Mouse (Mus musculus) megakaryocyte, embryonic 14.5 days (primary cell): ENCODE results near the gene Tas1r1.

Experiments used
- FLI1 ChIP-seq: IDR thresholded peaks from 2 replicates; pipeline ENCODE4 v1.6.1; 2012; ENCODE audit warnings: low read length, inconsistent platforms, mixed read lengths
- GATA1 ChIP-seq: IDR thresholded peaks from 3 replicates; pipeline ENCODE4 v1.6.1; 2012; ENCODE audit warnings: mixed read lengths, low read length, inconsistent platforms, borderline replicate concordance

- TF ChIP-seq GATA1 (no peak), FLI1 (no peak)
Measured at GRCm38 (mm10) chr4:151988342-151989109, 49.8 kb downstream of the Tas1r1 start, which contains the start of gene Thap3.
